Mouse (Mus musculus) heart, adult 8-10 months (tissue): Measurements from ENCODE around the gene Entpd5. TPM values are rescaled to one million over a fixed set of nuclear protein-coding genes. Genes with fewer than 3 reads are reported as not detected.
A peak's percentile ranks its signal among the peaks of the same experiment; 100 is the strongest.

Experiments
- DNase-seq: peaks from one replicate; pipeline ENCODE4 v3.0.0; 2022; ENCODE audit warnings: low spot score
- total RNA-seq, 4 experiments: library from RNA; stranded (reverse); gene quantifications; 2 replicates each; pipeline ENCODE4 v1.2.4; 2022

Entpd5 gene
- total RNA-seq, 4 experiments from 2014 or later: 69.5 to 108 (median 85.9) TPM

GRCm38 (mm10) chr12:84336963-84337625 is 71.7 kb downstream of the Entpd5 start:
- no peak for DNase-seq

GRCm38 (mm10) chr12:84327111-84327512 is 81.7 kb downstream of the Entpd5 start:
- DNase-seq: peak; percentile 43

Other genes with a start within 250 kb of the Entpd5 start
- 10 to 100 TPM; 13.1 to 17.5 (median 14.5) TPM for gene Elmsan1, start 190.1 kb downstream of the Entpd5 start, total RNA-seq
- 100 to 1,000 TPM; 216 to 264 (median 243) TPM for gene Ptgr2, start 123.8 kb downstream of the Entpd5 start, total RNA-seq
- gene Zfp410, start 92.2 kb downstream of the Entpd5 start, total RNA-seq: 10 to 100 TPM; 18.9 to 20.2 (median 19.5) TPM
- 100 to 1,000 TPM in 2 of 4 experiments, 10 to 100 TPM in 2; 99.6 to 103 (median 101) TPM for gene Coq6, start 47.4 kb downstream of the Entpd5 start, total RNA-seq
- gene Fam161b, start 47.2 kb downstream of the Entpd5 start, total RNA-seq: 10 to 100 TPM in 3 of 4 experiments, 1 to 10 TPM in 1; 9.8 to 13.2 (median 11.0) TPM
- gene Bbof1, start within 50 bp of the Entpd5 start, total RNA-seq: 1 to 10 TPM in 3 of 4 experiments, under 1 TPM in 1; 0.92 to 2.3 (median 1.4) TPM
- 10 to 100 TPM in 2 of 4 experiments, 1 to 10 TPM in 2; 9.4 to 12.7 (median 11.1) TPM for gene Rnf113a2, start 8.2 kb upstream of the Entpd5 start, total RNA-seq
- gene Aldh6a1, start 42.0 kb upstream of the Entpd5 start, total RNA-seq: 100 to 1,000 TPM; 220 to 268 (median 246) TPM
- 10 to 100 TPM; 11.2 to 13.4 (median 12.9) TPM for gene Lin52, start 42.4 kb upstream of the Entpd5 start, total RNA-seq
- gene Vsx2, start 160.7 kb upstream of the Entpd5 start, total RNA-seq: not detected
- gene Abcd4, start 208.4 kb upstream of the Entpd5 start, total RNA-seq: 1 to 10 TPM; 4.8 to 6.5 (median 6.0) TPM
- not detected for gene Vrtn, start 232.0 kb upstream of the Entpd5 start, total RNA-seq